8 mouse cellular contexts compared by ENCODE assay signal in genomic region chr13:30985275-30985597, GRCm38 (mm10). TPM values are rescaled to one million over a fixed set of nuclear protein-coding genes. Genes with fewer than 3 reads are reported as not detected.
DNase-seq lines count a peak whose midpoint lies in the region; ATAC-seq and TF ChIP-seq lines count a peak whose summit lies in the region.

No protein-coding gene starts in this region.

- peak; percentile 6; the same call in 1 of the 2 replicates for ATAC-seq in hindbrain, embryonic 11.5 days (ENCODE audit: low FRiP score)

- peak; percentile 50 for DNase-seq in heart, adult 8-10 months (ENCODE audit: low spot score)
- no peak for DNase-seq in heart, postnatal 36 days
- DNase-seq in hindbrain, embryonic 11.5 days (ENCODE audit: low spot score) = no peak
- DNase-seq in lung, postnatal 36 days = peak; percentile 44
- DNase-seq in yolk sac, embryonic 10.5 days (ENCODE audit: low spot score) = no peak
- no peak for DNase-seq in MN1 (ENCODE audit: low spot score)
- no peak for DNase-seq in spleen, postnatal 14 days (ENCODE audit: low spot score in 2 of 2)

- H3K4me3 ChIP-seq in E14TG2a.4 (replicated peaks; ENCODE audit: low read length) = peak overlapping the region; percentile 73
- peak overlapping the region; percentile 29 for H3K4me3 ChIP-seq in hindbrain, embryonic 11.5 days (ENCODE audit: low read depth, low read length)

- H3K4me1 ChIP-seq in E14TG2a.4 (replicated peaks; ENCODE audit: low read depth, low read length) = no peaks in the 10 kb centered on the region
- H3K4me1 ChIP-seq in hindbrain, embryonic 11.5 days (replicated peaks; ENCODE audit: control insufficient read depth, insufficient read depth, low read length) = no peaks in the 10 kb centered on the region

- H3K27ac ChIP-seq in hindbrain, embryonic 11.5 days (ENCODE audit: low read depth, low read length) = no peak overlapping the region

- no peak overlapping the region; the same call in 1 of the 2 replicates for H3K9ac ChIP-seq in hindbrain, embryonic 11.5 days (ENCODE audit: low read depth, low read length)

- no peak for TF ChIP-seq CTCF in E14TG2a.4 (conservative IDR thresholded peaks at IDR 0.05; ENCODE audit: low read length)

- 25% methylated on average over 13 of the region's 13 CpGs for WGBS in hindbrain, embryonic 11.5 days

- peak overlapping the region; percentile 60 for H3K4me2 ChIP-seq in hindbrain, embryonic 11.5 days (replicated peaks; ENCODE audit: low read depth, low read length)

- no peaks in the 10 kb centered on the region for H3K27me3 ChIP-seq in E14TG2a.4 (ENCODE audit: insufficient read depth, low read length)
- no peaks in the 10 kb centered on the region; the same call in 1 of the 2 replicates for H3K27me3 ChIP-seq in hindbrain, embryonic 11.5 days (ENCODE audit: control insufficient read depth, insufficient read depth, low read length)

- peaks cover 6% of the 10 kb centered on the region; the same call in 1 of the 2 replicates for H3K9me3 ChIP-seq in E14TG2a.4 (ENCODE audit: low read length)
- H3K9me3 ChIP-seq in hindbrain, embryonic 11.5 days (ENCODE audit: control insufficient read depth, low read length) = no peaks in the 10 kb centered on the region

- no peaks in the 10 kb centered on the region for H3K36me3 ChIP-seq in E14TG2a.4 (ENCODE audit: insufficient read depth, low read length)
- H3K36me3 ChIP-seq in hindbrain, embryonic 11.5 days (ENCODE audit: control insufficient read depth, insufficient read depth, low read length) = no peaks in the 10 kb centered on the region

- intact Hi-C loops in heart, postnatal 36 days (cut with DNase I) = loop anchor here (10.0 kb wide), 2 partner anchors 320 to 440 kb away; partner anchors contain the start of gene Uqcrfs1

RNA-seq across cellular contexts. Expression of gene Gm5447, which starts 11.2 kb away (rescaled TPM):
- not detected for total RNA-seq in heart, adult 8-10 months (2022)
- not detected for total RNA-seq in heart, postnatal 36 days (2021)
- polyA plus RNA-seq in hindbrain, embryonic 11.5 days (2014; fragmentation: Nextera tagmentation; extraction: Ambion mirVana) = not detected in 2 replicates

RNA-seq across cellular contexts. Expression of gene Exoc2, which starts 11.3 kb away (rescaled TPM):
- total RNA-seq in heart, adult 8-10 months (2022) = 10 to 100 TPM; 13.1 to 17.2 (median 15.6) TPM
- total RNA-seq in heart, postnatal 36 days (2021) = 10 to 100 TPM; 14.4 to 16.5 TPM
- 41.2 and 45.8 TPM in 2 replicates for polyA plus RNA-seq in hindbrain, embryonic 11.5 days (2014; fragmentation: Nextera tagmentation; extraction: Ambion mirVana)

RNA-seq across cellular contexts. Expression of gene Hus1b, which starts 37.7 kb away (rescaled TPM):
- total RNA-seq in heart, adult 8-10 months (2022) = under 1 TPM in 3 of 4 experiments, not detected in 1; 0.28 to 0.55 (median 0.35) TPM
- total RNA-seq in heart, postnatal 36 days (2021) = under 1 TPM in 1 of 2 experiments, not detected in 1; 0.25 TPM
- polyA plus RNA-seq in hindbrain, embryonic 11.5 days (2014; fragmentation: Nextera tagmentation; extraction: Ambion mirVana) = 0.25 TPM in 1 of 2 replicates, not detected in the other

Comparison
In these comparisons a context has a peak if more than half of its experiments do, and no peak if none do; other contexts are left out.
1. DNase-seq: peak in heart, adult 8-10 months (single experiment) and lung, postnatal 36 days (single experiment); none in heart, postnatal 36 days (0 of 2), hindbrain, embryonic 11.5 days (single experiment), yolk sac, embryonic 10.5 days (single experiment), MN1 (single experiment) and spleen, postnatal 14 days (0 of 2).